Mouse (Mus musculus) midbrain, embryonic 15.5 days (tissue): ENCODE results near the gene AW822073. TPM values are rescaled to one million over a fixed set of nuclear protein-coding genes. Genes with fewer than 3 reads are reported as not detected.
A peak's percentile ranks its signal among the peaks of the same experiment; 100 is the strongest.
"Not testable (repeated sequence)": the region's sequence is repeated elsewhere in the genome, so short reads cannot be mapped to it uniquely, and the experiment has no call there.

Experiments used
- ATAC-seq: fragments of 200-750 bp; cut with Nextera tagmentation; replicated peaks from 2 replicates; pipeline ENCODE4 v1.8.0; 2017; ENCODE audit warnings: moderate TSS enrichment
- H3K27ac ChIP-seq: fragments of 300-500 bp; sonication (generic); 2 replicates; pipeline ENCODE4 v1.5.1; 2015; ENCODE audit warnings: mild to moderate bottlenecking, inconsistent platforms
- H3K27me3 ChIP-seq: fragments of 300-500 bp; sonication (generic); replicated peaks from 2 replicates; pipeline ENCODE4 v1.6.1; 2015; ENCODE audit warnings: inconsistent platforms
- H3K36me3 ChIP-seq: fragments of 300-500 bp; sonication (generic); replicated peaks from 2 replicates; pipeline ENCODE4 v1.6.1; 2015; ENCODE audit warnings: inconsistent platforms
- H3K4me1 ChIP-seq: fragments of 300-500 bp; sonication (generic); 2 replicates; pipeline ENCODE4 v1.6.1; 2015; ENCODE audit warnings: inconsistent platforms
- H3K4me2 ChIP-seq: fragments of 300-500 bp; sonication (generic); 2 replicates; pipeline ENCODE4 v1.6.1; 2015; ENCODE audit warnings: inconsistent platforms, mild to moderate bottlenecking, moderate library complexity
- H3K4me3 ChIP-seq: fragments of 300-500 bp; sonication (generic); 2 replicates; pipeline ENCODE4 v1.5.1; 2015; ENCODE audit warnings: mild to moderate bottlenecking, inconsistent platforms
- H3K9ac ChIP-seq: fragments of 300-500 bp; sonication (generic); 2 replicates; pipeline ENCODE4 v1.6.1; 2015; ENCODE audit warnings: mild to moderate bottlenecking, inconsistent platforms
- H3K9me3 ChIP-seq: fragments of 300-500 bp; sonication (generic); 2 replicates; pipeline ENCODE4 v1.6.1; 2016; ENCODE audit warnings: inconsistent platforms
- WGBS: fragments of 180-500 bp; shearing (Covaris S2); methylation state at CpG from one replicate; pipeline ENCODE4 v1.1.7; 2015; ENCODE audit warnings: mixed read lengths; 5-methylcytosine and 5-hydroxymethylcytosine counted together
- polyA plus RNA-seq: library from polyadenylated mRNA; unstranded; fragments of >200 nt; fragmentation: Nextera tagmentation; extraction: Ambion mirVana; gene quantifications from 2 replicates; pipeline ENCODE4 v1.2.1, GENCODE M21; 2015

Gene AW822073
- polyA plus RNA-seq, 1 experiment from 2014 or later, result not detected

DNA sequence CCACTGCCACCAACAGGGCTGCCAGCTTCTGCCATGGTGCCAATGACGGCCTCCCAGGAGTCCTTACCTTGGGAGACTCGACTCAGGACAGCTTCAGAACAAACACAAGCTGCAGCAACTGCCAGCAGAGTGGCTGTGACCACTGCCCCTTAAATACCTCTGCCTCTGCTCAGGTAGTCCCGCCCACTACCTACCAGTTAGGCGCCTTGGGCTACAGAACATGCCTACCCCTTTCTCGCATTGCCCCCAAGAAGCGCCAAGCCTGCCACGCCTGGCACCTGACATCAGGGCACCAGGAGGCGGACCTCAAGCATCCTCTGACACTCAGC, 7.9 kb upstream of the AW822073 start, which contains the start of gene Duxf3:
Duxf3 (minus strand) TSS at position 35 of the 329 bp plus-strand sequence.
- peaks cover 15% of the 10 kb centered on the region for H3K9me3 ChIP-seq
- ATAC-seq, result peak; percentile 68

DNA sequence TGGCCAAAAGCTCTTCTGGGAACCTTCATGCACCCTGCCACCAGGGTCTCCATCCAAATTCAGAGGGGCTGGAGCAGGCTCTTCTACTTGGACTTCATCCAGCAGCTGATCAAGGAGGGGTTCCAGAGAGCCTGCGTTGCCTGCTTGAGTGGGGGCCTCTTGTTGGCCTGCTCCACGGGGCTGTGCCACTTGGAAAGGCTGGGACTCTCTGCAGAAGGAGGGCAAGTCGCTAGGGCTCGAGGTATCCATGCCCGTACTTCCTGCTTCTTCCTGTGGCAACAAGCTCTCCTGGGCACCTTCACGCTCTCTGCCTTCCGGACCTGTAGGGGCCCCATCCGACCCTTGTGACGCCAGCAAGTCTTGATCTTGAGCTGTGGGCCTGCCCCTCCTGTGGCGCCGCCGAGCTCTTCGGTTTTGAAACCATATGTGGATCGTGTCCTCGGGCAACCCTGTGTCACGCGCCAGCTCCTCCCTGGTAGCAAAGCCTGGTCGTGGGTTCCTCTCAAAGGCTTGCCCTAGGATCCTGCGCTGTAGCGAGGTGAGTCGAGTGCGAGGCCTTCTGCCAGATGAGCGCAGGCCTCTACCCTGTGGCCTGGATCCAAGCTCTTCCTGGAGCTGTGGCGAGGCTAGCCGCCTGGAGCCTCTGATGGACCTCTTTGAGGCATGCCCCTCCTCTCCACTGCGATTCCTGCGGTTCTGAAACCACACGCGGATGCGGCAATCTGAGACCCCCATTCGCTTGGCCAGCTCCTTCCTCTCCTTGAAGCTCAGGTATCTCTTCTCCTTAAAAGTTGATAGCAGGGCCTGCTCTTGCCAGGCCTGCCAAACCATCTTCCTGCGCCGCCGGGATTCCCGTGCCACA, 7.3 kb upstream of the AW822073 start:
- not testable (repeated sequence) for H3K27me3 ChIP-seq, H3K27ac ChIP-seq, H3K4me1 ChIP-seq, H3K36me3 ChIP-seq, H3K9ac ChIP-seq, H3K4me3 ChIP-seq, H3K4me2 ChIP-seq
- WGBS, result 87% methylated on average over 35 of the region's 35 CpGs
- peak; percentile 86 for ATAC-seq
- H3K9me3 ChIP-seq, result peaks cover 15% of the 10 kb centered on the region

More for the DNA sequence above, 7.9 kb upstream of the AW822073 start, which contains the start of gene Duxf3:
- 83% methylated on average over 8 of the region's 8 CpGs for WGBS
- not testable (repeated sequence) for H3K27ac ChIP-seq, H3K4me2 ChIP-seq, H3K36me3 ChIP-seq, H3K4me1 ChIP-seq, H3K4me3 ChIP-seq, H3K27me3 ChIP-seq, H3K9ac ChIP-seq

DNA sequence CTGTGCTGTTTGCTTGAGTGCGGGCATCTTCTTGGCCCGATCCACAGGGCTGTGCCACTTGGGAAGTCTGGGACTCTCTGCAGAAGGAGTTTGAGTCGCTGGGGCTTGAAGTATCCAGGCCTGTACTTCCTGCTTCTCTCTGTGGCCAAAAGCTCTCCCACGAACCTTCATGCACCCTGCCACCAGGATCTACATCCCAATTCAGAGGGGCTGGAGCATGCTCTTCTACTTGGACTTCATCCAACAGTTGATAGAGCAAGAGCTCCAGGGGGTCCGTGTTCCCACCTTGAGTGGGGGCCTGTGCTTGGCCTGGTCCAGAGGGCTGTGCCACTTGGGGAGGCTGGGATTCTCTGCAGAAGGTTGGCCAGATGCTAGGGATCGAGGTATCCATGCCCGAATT, 6.4 kb upstream of the AW822073 start:
- peaks cover 15% of the 10 kb centered on the region for H3K9me3 ChIP-seq
- not testable (repeated sequence) for H3K27ac ChIP-seq, H3K36me3 ChIP-seq, H3K4me3 ChIP-seq, H3K4me1 ChIP-seq, H3K9ac ChIP-seq, H3K4me2 ChIP-seq, H3K27me3 ChIP-seq
- ATAC-seq, result peak; percentile 31; the same call in 1 of the 2 replicates
- WGBS, result 82% methylated on average over 5 of the region's 7 CpGs

GRCm38 (mm10) chr10:58230021-58230420, 5.3 kb upstream of the AW822073 start:
- not testable (repeated sequence) for ATAC-seq, H3K36me3 ChIP-seq, H3K4me1 ChIP-seq, H3K4me3 ChIP-seq, H3K27ac ChIP-seq, H3K27me3 ChIP-seq, H3K9ac ChIP-seq, H3K4me2 ChIP-seq
- WGBS, result 53% methylated on average over 3 of the region's 3 CpGs
- H3K9me3 ChIP-seq, result peaks cover 15% of the 10 kb centered on the region

- 86% methylated on average over 3 of the region's 6 CpGs for WGBS
- ATAC-seq, H3K9ac ChIP-seq, H3K36me3 ChIP-seq, H3K4me1 ChIP-seq, H3K27me3 ChIP-seq, H3K4me3 ChIP-seq, H3K27ac ChIP-seq, H3K4me2 ChIP-seq: not testable (repeated sequence)
- H3K9me3 ChIP-seq, result peaks cover 15% of the 10 kb centered on the region
Observed at GRCm38 (mm10) chr10:58227798-58228197, 3.1 kb upstream of the AW822073 start.

- H3K36me3 ChIP-seq, ATAC-seq, H3K27ac ChIP-seq, H3K27me3 ChIP-seq, H3K9ac ChIP-seq, H3K4me2 ChIP-seq, H3K9me3 ChIP-seq, H3K4me1 ChIP-seq, H3K4me3 ChIP-seq: not testable (repeated sequence)
- 75% methylated on average over 4 of the region's 4 CpGs for WGBS
Observed at GRCm38 (mm10) chr10:58226357-58226756, 1.6 kb upstream of the AW822073 start.

GRCm38 (mm10) chr10:58223972-58224805, 541 bp downstream of the AW822073 start:
- H3K36me3 ChIP-seq, H3K9ac ChIP-seq, H3K4me1 ChIP-seq, H3K4me3 ChIP-seq, H3K9me3 ChIP-seq, ATAC-seq, H3K4me2 ChIP-seq, H3K27ac ChIP-seq, H3K27me3 ChIP-seq: not testable (repeated sequence)
- WGBS, result 85% methylated on average over 31 of the region's 31 CpGs

- not testable (repeated sequence) for ATAC-seq, H3K9me3 ChIP-seq, H3K27me3 ChIP-seq, H3K4me2 ChIP-seq, H3K4me1 ChIP-seq, H3K9ac ChIP-seq, H3K4me3 ChIP-seq, H3K36me3 ChIP-seq, H3K27ac ChIP-seq
- 85% methylated on average over 4 of the region's 6 CpGs for WGBS
Observed at GRCm38 (mm10) chr10:58223161-58223560, 1.6 kb downstream of the AW822073 start.

DNA sequence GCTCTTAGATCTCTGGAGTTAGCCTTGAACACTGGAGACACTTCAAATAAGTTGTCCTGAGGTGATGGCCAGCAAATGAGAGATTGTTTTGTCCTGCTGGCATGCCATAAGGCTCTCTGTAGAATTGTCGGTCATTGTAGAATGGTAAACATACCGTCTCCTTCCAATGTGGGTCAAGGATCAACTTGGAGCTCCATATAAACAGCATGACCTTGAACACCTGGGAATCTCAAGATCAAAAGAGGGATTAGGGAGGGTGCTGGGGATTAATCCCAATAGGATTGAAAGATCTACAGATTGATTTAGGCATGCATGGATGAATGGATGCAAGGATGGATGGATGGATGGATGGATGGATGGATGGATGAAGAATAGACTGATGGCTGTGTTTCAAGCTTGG, 3.2 kb downstream of the AW822073 start:
- not testable (repeated sequence) for H3K27me3 ChIP-seq, H3K9me3 ChIP-seq, H3K4me2 ChIP-seq, H3K36me3 ChIP-seq, H3K4me3 ChIP-seq, H3K4me1 ChIP-seq, H3K9ac ChIP-seq, ATAC-seq, H3K27ac ChIP-seq
- WGBS, result 88% methylated on average over 2 of the region's 2 CpGs

DNA sequence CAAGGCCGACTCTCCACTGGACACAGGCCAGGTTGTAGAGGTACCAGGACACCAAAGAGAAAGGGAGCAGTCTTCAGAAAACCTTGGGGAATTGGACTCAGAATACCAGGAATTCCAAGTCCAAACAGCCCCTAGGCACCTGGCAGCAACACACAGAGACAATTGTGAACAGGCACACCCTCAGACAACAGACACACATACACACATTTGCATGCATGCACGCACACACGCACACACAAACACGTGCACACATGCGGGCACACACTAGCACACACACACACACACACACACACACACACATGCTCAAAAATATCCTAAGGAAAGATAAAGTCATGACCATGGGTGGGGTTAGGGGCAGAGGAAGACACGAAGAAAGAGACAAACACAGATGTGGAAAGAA, 4.0 kb downstream of the AW822073 start:
- Histone ChIP-seq H3K27me3 (no peaks in the 10 kb centered on the region), H3K9ac (no peak overlapping the region), H3K27ac (no peak overlapping the region), H3K36me3 (no peaks in the 10 kb centered on the region), H3K4me3 (no peak overlapping the region), H3K4me1 (no peaks in the 10 kb centered on the region), H3K4me2 (no peak overlapping the region), H3K9me3 (no peaks in the 10 kb centered on the region)
- WGBS, result 86% methylated on average over 6 of the region's 6 CpGs
- ATAC-seq, result no peak

DNA sequence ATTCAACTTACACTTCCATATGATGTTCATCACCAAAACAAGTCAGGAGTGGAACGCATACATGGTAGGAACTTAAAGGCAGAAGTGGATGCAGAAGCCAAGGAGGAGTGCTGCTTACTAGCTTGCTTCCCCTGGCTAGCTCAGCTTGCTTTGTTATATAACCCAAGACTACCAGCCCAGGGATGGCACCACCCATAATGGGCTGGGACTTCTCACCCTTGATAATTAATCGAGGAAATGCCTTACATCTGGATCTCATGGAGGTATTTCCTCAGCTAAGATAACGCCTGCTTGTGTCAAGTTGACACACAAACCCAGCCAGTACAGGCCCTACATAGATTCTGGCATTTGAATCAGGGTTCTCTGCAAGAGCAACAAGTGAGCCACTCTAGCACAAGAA, 7.4 kb downstream of the AW822073 start:
- ATAC-seq, result no peak
- H3K4me2 ChIP-seq, result no peak overlapping the region
- WGBS, result 91% methylated on average over 3 of the region's 3 CpGs

GRCm38 (mm10) chr10:58215353-58215752, 9.4 kb downstream of the AW822073 start:
- Histone ChIP-seq H3K27ac (no peak overlapping the region), H3K9ac (no peak overlapping the region), H3K4me1 (no peaks in the 10 kb centered on the region), H3K27me3 (no peaks in the 10 kb centered on the region), H3K4me2 (no peak overlapping the region), H3K9me3 (no peaks in the 10 kb centered on the region), H3K4me3 (no peak overlapping the region), H3K36me3 (no peaks in the 10 kb centered on the region)
- no peak for ATAC-seq
- 89% methylated on average over 1 of the region's 1 CpGs for WGBS

More for the DNA sequence above, 7.4 kb downstream of the AW822073 start:
- H3K4me3 ChIP-seq, result no peak overlapping the region
- H3K36me3 ChIP-seq, result no peaks in the 10 kb centered on the region
- H3K27me3 ChIP-seq, result no peaks in the 10 kb centered on the region
- H3K4me1 ChIP-seq, result no peaks in the 10 kb centered on the region
- no peaks in the 10 kb centered on the region for H3K9me3 ChIP-seq
- H3K9ac ChIP-seq, result no peak overlapping the region
- no peak overlapping the region for H3K27ac ChIP-seq
